Mouse (Mus musculus): Measurements from ENCODE around the gene Olfr1410. TPM values are rescaled to one million over a fixed set of nuclear protein-coding genes. Genes with fewer than 3 reads are reported as not detected.

The Olfr1410 gene
- under 1 TPM in 1 of 26 experiments, not detected in 25; 0.13 TPM for total RNA-seq (2018; cell fraction: chromatin; rRNA removed)
- total RNA-seq (2018; cell fraction: cytosol; rRNA removed) = not detected
- not detected for total RNA-seq (2018; cell fraction: nucleus; rRNA removed)
- polyA plus RNA-seq (2018) = not detected in 3 replicates

DNA sequence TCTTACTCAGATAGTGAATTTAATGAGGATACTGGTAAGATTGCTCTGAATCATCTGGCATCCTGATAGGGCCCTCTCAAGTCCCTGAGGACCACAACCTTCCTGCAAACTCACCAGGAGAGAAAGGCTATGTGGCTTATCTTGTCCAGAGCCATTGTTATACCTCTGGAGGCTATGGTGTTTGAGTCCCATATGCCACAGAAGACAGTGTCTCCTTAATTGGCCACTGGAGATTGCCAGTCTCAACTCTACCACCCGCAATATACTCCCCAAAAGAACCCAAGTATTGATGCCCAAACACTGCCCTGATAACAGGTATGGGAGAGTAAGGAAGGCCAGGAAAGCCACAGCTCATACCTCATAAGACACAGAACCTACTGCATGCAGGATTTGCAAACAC, at the start of gene Olfr1410:
TSS of gene Olfr1410 (plus strand) at position 301 of the 400 bp plus-strand sequence.
- H3K36me3 ChIP-seq (ENCODE audit: inconsistent target) = no peaks in the 10 kb centered on the region
- no peak within 1 kb of the TSS for H3K4me3 ChIP-seq (ENCODE audit: inconsistent target)
- WGBS (ENCODE audit: missing documents) = 100% methylated on average over 1 of the region's 1 CpGs
- H3K27ac ChIP-seq = no peak within 1 kb of the TSS
- no peaks in the 10 kb centered on the region for H3K79me2 ChIP-seq (ENCODE audit: inconsistent target)

DNA sequence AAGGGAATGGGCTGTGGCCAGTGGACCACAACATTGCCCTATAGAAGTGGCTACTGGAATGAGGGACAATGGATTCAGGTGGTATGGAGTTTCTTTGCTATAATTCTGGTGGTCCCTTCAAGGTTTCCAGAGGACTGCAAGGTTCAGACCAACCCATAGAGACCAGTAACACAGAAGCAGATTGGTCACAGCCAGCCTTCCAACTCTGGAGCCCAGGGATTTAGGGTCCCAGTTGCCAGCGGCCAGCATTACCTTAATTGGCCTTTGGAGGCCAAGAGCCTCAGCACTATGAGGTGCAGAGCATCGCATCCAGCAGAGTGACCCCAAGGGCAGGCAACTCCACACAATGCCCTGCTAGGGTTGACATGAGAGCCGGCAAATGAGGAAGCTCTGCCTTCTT, 34.6 kb upstream of the Olfr1410 start, which contains the start of gene Olfr1413:
TSS of gene Olfr1413 (plus strand) at position 301 of the 400 bp plus-strand sequence.
- H3K79me2 ChIP-seq (ENCODE audit: inconsistent target) = no peaks in the 10 kb centered on the region
- no peaks in the 10 kb centered on the region for H3K36me3 ChIP-seq (ENCODE audit: inconsistent target)
- no peak within 1 kb of the TSS for H3K27ac ChIP-seq
- no peak within 1 kb of the TSS for H3K4me3 ChIP-seq (ENCODE audit: inconsistent target)
- 91% methylated on average over 3 of the region's 3 CpGs for WGBS (ENCODE audit: missing documents)

DNA sequence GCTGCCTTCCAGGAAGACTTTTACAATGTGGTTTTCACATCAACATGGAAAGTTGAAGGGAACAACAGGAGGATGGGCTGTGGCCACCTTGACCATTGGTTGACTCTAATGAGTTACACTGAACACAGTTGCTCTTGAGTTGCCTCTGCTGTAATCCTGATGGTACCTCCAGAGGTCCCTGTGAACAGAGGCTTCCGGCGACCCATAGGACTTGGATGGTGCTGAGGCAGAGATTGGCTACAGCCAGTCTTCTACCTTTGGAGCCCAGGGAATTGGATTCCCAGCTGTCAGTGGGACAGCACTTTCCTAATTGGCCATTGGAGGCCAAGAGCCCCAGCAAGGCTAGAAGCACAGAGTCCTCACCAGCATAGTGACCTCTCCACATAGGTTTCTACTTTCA, 20.1 kb upstream of the Olfr1410 start, which contains the start of gene Olfr1412:
TSS of gene Olfr1412 (plus strand) at position 301 of the 400 bp plus-strand sequence.
- Histone ChIP-seq H3K27ac (no peak within 1 kb of the TSS), H3K79me2 (ENCODE audit: inconsistent target) (no peaks in the 10 kb centered on the region), H3K36me3 (ENCODE audit: inconsistent target) (no peaks in the 10 kb centered on the region), H3K4me3 (ENCODE audit: inconsistent target) (no peak within 1 kb of the TSS)
- WGBS (ENCODE audit: missing documents) = 77% methylated on average over 2 of the region's 2 CpGs

DNA sequence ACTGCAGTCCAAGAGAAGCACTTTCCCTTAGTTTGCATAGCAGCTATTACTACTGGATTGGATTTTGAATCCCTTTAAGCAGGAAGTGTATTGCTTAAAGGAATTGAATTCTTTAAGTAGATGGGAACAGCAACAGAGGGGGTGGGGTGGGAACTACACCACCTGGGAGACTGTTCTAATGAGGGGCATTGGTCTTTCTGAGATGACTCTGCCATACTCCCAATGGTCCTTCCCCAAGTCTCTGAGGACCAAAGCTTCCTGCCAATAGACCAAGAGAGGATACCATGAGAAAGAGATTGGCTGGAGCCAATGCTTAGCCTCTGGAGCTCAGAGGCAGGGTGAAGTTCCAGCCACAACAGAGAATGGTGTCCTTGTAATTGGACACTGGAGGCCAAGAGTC, 11.5 kb upstream of the Olfr1410 start, which contains the start of gene Olfr1411:
TSS of gene Olfr1411 (plus strand) at position 301 of the 400 bp plus-strand sequence.
- H3K79me2 ChIP-seq (ENCODE audit: inconsistent target) = no peaks in the 10 kb centered on the region
- H3K36me3 ChIP-seq (ENCODE audit: inconsistent target) = no peaks in the 10 kb centered on the region
- H3K27ac ChIP-seq = no peak within 1 kb of the TSS
- H3K4me3 ChIP-seq (ENCODE audit: inconsistent target) = no peak within 1 kb of the TSS

DNA sequence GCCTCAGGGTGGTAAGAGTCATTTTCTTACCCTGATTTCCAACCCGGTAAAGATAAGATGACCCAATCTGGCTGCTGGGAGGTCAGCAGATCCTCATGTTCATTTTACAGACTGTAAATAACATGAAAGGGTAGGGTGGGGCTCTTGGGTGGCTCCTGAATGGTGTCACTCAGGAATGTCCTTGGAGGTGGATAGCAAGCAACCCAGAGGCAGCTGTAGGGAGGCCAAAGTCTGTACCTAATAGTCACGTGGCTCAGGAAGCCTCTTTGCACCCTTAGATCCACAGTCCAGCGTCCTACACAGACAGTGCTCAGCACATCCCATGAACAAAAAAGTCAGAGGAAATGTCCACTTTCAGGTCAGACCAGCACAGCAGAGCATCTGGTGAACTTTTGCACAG, 9.6 kb upstream of the Olfr1410 start:
- WGBS (ENCODE audit: missing documents) = 86% methylated on average over 3 of the region's 3 CpGs
- Histone ChIP-seq H3K4me3 (ENCODE audit: inconsistent target) (no peak overlapping the region), H3K79me2 (ENCODE audit: inconsistent target) (no peaks in the 10 kb centered on the region), H3K36me3 (ENCODE audit: inconsistent target) (no peaks in the 10 kb centered on the region), H3K27ac (no peak overlapping the region)

DNA sequence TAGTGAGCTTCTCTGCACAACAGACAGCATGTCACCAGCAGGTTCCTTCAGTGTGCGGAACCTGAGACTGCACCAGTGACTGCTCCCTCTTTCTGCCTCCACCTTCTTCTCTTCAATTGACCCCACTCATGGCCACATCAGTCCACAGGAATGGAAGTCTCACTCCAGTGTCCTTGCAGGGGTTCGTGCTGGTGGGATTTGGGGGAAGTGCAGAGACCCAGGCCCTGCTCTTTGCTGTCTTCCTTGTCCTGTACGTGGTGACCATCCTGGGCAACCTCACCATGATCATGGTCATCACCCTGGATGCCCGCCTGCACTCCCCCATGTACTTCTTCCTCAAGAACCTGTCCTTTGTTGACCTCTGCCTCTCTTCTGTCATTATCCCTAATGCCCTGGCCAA, 2.1 kb downstream of the Olfr1410 start:
- Histone ChIP-seq H3K4me3 (ENCODE audit: inconsistent target) (no peak overlapping the region), H3K79me2 (ENCODE audit: inconsistent target) (no peaks in the 10 kb centered on the region), H3K27ac (no peak overlapping the region), H3K36me3 (ENCODE audit: inconsistent target) (no peaks in the 10 kb centered on the region)
- WGBS (ENCODE audit: missing documents) = 78% methylated on average over 4 of the region's 4 CpGs

DNA sequence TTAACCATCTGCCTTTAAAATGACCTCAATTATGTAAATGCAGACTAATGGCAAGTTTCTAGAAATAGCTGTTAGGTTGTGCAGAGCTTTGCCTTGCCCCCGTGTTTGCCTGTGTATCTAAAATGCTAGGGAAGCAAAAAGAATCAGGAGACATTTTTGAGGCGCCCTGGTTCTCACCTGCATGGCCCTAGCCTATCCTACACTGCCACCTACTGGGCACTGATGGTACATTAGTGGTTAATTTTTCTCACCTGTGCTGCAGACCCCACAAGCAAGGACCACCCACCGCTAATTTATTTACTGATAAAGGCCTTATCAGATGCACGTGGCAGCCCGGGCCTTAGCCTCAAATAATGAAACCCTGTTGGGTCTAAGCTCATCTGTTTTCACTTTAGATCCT, 5.4 kb downstream of the Olfr1410 start:
- Histone ChIP-seq H3K27ac (no peak overlapping the region), H3K4me3 (ENCODE audit: inconsistent target) (no peak overlapping the region), H3K79me2 (ENCODE audit: inconsistent target) (no peaks in the 10 kb centered on the region), H3K36me3 (ENCODE audit: inconsistent target) (no peaks in the 10 kb centered on the region)
- 2% methylated on average over 5 of the region's 5 CpGs for WGBS (ENCODE audit: missing documents)

DNA sequence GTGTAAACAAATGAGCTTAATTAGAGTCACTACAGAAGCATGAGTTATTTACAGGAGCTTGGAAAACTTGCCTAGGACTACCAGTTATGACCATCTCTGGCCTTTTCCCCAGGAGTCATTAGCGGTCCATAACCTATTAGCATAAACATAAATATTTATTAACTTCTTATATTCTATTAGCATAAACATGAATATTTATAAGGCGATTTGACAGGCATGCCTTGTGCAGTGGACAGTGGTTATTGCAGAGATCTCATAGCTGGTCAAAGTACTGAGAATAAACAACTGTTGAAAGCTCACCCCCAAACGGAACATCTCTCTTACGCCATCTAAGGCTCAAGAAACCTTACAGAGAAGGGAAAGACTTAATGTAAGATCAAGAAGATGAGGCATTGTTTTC, 7.6 kb downstream of the Olfr1410 start:
- H3K36me3 ChIP-seq (ENCODE audit: inconsistent target) = no peaks in the 10 kb centered on the region
- 35% methylated on average over 4 of the region's 4 CpGs for WGBS (ENCODE audit: missing documents)
- H3K27ac ChIP-seq = no peak overlapping the region
- H3K4me3 ChIP-seq (ENCODE audit: inconsistent target) = no peak overlapping the region
- no peaks in the 10 kb centered on the region for H3K79me2 ChIP-seq (ENCODE audit: inconsistent target)

DNA sequence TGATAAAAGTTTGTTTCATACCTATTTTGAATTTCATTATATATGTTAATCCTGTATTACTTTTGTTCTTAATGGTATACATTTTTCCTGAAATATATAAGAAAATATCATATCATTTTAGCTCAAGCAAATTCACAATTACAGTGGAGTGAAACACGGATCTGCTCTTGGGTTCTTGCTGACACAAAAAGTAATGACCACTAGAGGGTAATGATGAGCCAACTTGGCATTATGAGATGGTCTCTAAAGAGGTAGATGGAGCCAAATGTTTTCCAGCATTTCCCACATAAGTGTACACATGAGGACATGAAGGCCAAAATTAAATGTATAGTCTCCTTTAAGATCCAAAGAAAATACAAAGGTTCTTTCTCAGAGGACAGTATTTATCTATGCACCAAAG, 8.9 kb downstream of the Olfr1410 start:
- H3K36me3 ChIP-seq (ENCODE audit: inconsistent target) = no peaks in the 10 kb centered on the region
- WGBS (ENCODE audit: missing documents) = 11% methylated on average over 1 of the region's 1 CpGs
- no peaks in the 10 kb centered on the region for H3K79me2 ChIP-seq (ENCODE audit: inconsistent target)
- H3K27ac ChIP-seq = no peak overlapping the region
- H3K4me3 ChIP-seq (ENCODE audit: inconsistent target) = no peak overlapping the region

DNA sequence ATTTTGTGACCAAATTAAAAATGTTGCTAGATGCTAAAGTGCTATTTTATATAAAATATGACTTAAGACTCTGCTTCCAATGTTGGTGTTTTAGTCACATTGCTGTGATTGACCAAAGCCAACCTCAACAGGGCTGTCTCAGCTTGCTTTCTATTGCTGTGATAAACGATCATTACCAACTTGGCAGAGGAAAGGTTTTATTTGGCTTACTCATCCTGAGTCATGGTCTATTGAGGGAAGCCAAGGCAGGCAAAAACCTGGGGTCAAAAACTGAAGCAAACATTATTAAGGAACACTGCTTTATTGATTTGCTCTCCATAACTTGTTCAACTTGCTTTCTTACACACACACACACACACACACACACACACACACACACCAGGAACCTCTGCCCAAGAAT, 10.5 kb downstream of the Olfr1410 start:
- 0% methylated on average over 1 of the region's 1 CpGs for WGBS (ENCODE audit: missing documents)
- no peak overlapping the region for H3K27ac ChIP-seq
- H3K4me3 ChIP-seq (ENCODE audit: inconsistent target) = no peak overlapping the region
- no peaks in the 10 kb centered on the region for H3K36me3 ChIP-seq (ENCODE audit: inconsistent target)
- H3K79me2 ChIP-seq (ENCODE audit: inconsistent target) = no peaks in the 10 kb centered on the region

DNA sequence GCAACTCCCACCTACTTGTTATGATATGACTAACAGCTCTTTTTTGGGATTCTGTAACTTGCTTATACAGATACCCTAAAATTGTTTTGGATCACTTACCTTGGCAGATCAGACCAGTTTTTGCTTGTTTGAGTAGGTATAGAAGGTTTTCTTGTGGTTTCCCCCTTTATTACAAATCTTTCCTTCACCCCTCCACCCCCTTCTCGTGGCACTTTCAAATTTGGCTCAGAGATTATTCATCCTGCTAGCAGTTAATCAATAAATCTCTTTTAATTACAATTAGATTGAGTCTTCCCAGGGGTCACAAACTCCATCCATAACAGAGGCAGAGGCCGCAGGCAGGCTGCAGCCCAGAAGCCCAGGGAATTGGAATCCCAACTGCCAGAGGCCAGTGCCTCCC, 11.9 kb downstream of the Olfr1410 start, which contains the start of gene Olfr12:
TSS of gene Olfr12 (plus strand) at position 301 of the 400 bp plus-strand sequence.
- no peak within 1 kb of the TSS for H3K4me3 ChIP-seq (ENCODE audit: inconsistent target)
- H3K79me2 ChIP-seq (ENCODE audit: inconsistent target) = no peaks in the 10 kb centered on the region
- 75% methylated on average over 2 of the region's 2 CpGs for WGBS (ENCODE audit: missing documents)
- no peaks in the 10 kb centered on the region for H3K36me3 ChIP-seq (ENCODE audit: inconsistent target)
- no peak within 1 kb of the TSS for H3K27ac ChIP-seq

DNA sequence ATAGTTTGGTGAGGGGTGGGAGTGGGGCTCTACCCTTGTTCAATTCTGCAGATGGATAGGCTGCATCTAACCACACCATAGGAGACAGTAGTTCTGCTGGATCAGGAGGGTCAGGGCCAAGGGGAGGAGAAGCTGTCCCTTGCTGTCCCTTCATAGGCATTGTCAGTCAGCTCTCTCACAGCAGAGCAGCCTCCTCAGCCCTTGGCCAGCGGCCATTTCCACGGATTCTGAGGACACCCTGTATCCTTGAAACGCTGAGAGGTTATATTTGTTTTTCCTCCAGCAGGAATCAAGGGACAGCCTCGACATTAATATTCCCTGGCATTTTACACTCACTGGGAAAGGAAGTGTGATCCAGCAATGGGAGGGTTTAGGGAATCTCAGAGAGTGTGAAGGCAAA, 12.8 kb downstream of the Olfr1410 start:
- 76% methylated on average over 4 of the region's 4 CpGs for WGBS (ENCODE audit: missing documents)

DNA sequence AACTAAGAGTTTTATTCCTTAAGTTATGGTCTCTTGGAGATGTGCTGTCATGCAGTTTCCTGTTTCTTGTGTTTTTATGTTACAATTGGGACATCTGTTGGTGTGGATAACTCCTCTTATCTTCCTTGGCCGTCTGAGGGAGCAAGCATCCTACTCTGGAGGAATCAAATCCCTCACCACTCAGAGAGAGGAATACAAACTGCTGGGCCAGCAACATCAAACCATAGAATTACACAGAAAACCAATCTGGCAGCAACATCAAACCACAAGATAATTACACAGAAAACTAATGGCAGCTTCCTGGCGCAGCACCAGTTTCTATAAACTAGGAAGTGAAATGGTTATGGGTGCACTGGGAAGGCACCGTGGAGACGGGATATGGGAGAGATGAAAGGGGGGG, 22.6 kb downstream of the Olfr1410 start:
- Histone ChIP-seq H3K79me2 (ENCODE audit: inconsistent target) (no peaks in the 10 kb centered on the region), H3K4me3 (ENCODE audit: inconsistent target) (no peak overlapping the region), H3K27ac (no peak overlapping the region), H3K36me3 (ENCODE audit: inconsistent target) (no peaks in the 10 kb centered on the region)
- 34% methylated on average over 4 of the region's 4 CpGs for WGBS (ENCODE audit: missing documents)

More for the DNA sequence above, 12.8 kb downstream of the Olfr1410 start:
- Histone ChIP-seq H3K36me3 (ENCODE audit: inconsistent target) (no peaks in the 10 kb centered on the region), H3K79me2 (ENCODE audit: inconsistent target) (no peaks in the 10 kb centered on the region), H3K4me3 (ENCODE audit: inconsistent target) (no peak overlapping the region), H3K27ac (no peak overlapping the region)

DNA sequence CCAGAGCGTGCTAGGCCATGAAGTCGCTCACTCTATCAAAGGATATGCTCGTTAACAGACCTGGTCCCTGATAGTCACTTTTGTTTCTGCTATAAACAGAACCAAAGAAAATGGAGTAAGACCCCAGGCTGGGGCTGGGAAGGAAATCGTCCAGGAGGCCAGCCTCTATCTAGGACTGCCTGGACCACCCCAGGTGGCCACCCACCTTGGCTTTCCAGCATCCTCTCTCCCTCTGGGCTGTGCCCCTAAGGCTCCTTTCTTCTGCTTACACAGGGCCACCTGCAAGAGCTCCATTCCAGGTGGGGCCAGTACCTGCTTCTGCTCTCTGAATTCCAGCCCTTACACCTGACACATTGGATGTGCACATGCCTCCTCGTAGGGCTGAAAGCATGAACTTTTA, 26.6 kb downstream of the Olfr1410 start:
- peaks cover 16% of the 10 kb centered on the region for H3K36me3 ChIP-seq (ENCODE audit: inconsistent target)
- H3K79me2 ChIP-seq (ENCODE audit: inconsistent target) = no peaks in the 10 kb centered on the region
- WGBS (ENCODE audit: missing documents) = 93% methylated on average over 5 of the region's 5 CpGs
- H3K27ac ChIP-seq = no peak overlapping the region
- H3K4me3 ChIP-seq (ENCODE audit: inconsistent target) = no peak overlapping the region

DNA sequence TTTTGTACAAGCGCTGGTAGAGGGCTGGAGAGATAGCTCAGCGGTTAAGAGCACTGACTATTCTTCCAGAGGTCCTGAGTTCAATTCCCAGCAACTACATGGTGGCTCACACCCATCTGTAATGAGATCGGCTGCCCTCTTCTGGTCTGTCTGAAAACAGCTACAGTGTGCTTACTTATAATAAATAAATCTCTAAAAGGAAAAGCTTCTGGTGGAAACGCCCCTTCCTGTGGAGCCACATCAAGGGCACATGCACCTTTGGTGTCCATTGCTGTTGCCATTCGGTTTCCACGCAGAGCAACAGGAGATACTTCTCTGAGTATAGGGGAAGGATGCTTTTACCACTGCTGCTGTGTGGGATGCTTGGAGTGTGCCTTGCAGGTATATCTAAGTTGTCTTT, 27.4 kb downstream of the Olfr1410 start:
- Histone ChIP-seq H3K79me2 (ENCODE audit: inconsistent target) (peaks cover 1% of the 10 kb centered on the region; the same call in 1 of the 2 replicates), H3K4me3 (ENCODE audit: inconsistent target) (no peak overlapping the region), H3K36me3 (ENCODE audit: inconsistent target) (peaks cover 23% of the 10 kb centered on the region), H3K27ac (no peak overlapping the region)
- 52% methylated on average over 6 of the region's 6 CpGs for WGBS (ENCODE audit: missing documents)

DNA sequence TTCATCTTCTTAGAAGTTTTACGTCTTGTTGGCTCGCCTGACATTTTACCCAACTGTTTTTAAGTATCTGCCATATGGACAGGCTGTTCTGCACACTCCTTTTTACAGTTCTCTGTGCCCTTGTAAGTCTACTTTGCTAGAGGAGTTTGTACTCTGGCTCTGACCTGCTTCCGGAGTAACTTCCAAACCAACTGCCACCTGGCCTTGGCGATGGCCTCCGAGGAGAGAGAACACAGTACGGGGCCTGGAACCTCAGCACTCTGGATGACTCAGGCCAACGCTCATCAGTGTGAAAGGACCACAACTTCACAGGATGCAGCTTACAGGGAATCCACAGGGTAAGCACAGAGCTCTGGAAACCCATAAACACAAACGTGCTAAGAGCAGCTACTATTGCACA, 28.1 kb downstream of the Olfr1410 start:
- Histone ChIP-seq H3K79me2 (ENCODE audit: inconsistent target) (peaks cover 9% of the 10 kb centered on the region), H3K36me3 (ENCODE audit: inconsistent target) (peaks cover 31% of the 10 kb centered on the region), H3K4me3 (ENCODE audit: inconsistent target) (no peak overlapping the region), H3K27ac (no peak overlapping the region)
- 63% methylated on average over 8 of the region's 8 CpGs for WGBS (ENCODE audit: missing documents)

Data from macrophage (primary cell).